Mouse (Mus musculus): ENCODE measurements around the gene Prr18. TPM values are rescaled to one million over a fixed set of nuclear protein-coding genes. Genes with fewer than 3 reads are reported as not detected.

Gene Prr18
- total RNA-seq, 1 experiment = 0.45 TPM

DNA sequence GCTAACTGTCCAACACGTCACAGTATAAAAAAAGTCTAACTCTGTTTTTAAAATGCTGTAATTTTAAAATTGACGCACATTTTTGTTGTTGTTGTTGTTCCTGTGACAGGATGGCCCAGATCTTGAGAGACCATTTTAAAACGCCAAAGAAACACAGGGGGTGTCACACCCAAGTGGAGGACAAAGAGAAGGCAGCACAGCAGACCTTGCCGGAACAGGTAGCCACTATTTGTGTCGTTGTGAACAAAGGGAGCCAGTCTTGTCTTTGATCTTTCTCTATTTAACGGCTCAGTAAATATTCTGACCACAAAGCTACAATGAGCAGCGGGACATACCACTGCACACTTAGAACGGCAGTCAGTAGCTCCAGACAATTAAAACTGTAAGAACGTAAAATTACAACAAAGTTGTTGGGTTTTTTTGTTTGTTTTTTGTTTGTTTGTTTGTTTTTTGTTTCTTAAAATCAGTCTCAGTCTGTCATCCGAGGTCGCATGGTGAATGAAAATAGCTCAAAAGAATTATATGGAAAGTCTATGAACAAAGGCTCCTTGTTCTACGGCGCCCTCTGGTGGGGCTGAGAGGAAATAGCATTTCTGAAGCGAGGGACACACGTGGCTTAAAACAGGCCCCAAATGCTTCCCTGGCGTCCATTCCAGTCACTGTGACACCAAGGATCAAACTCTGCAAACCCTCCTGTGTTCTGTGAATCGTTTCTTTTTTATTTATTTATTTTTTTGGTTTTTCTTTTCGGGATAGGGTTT lies 35.2 kb downstream of the Prr18 start:
- H3K4me1 ChIP-seq (ENCODE audit: control insufficient read depth in 2 of 2, insufficient read depth in 2 of 2, low read length in 2 of 2, poor library complexity in 1 of 2) = peaks cover 6 to 30% of the 10 kb centered on the region in 2 experiments
- TF ChIP-seq CHD2 (IDR thresholded peaks at IDR 0.05; ENCODE audit: low read depth, low read length) = no peak
- no peak for TF ChIP-seq MAFK (IDR thresholded peaks at IDR 0.05; ENCODE audit: insufficient read depth, low read depth, low read length)
- TF ChIP-seq ZNF384 (IDR thresholded peaks at IDR 0.05; ENCODE audit: low read depth, low read length) = no peak
- no peak for TF ChIP-seq HCFC1 (IDR thresholded peaks at IDR 0.05; ENCODE audit: borderline replicate concordance, insufficient read depth, low read length)
- in situ Hi-C loops (cut with MboI; ENCODE audit: low sequenced_read_pairs in 2 of 2, unreplicated experiment in 2 of 2) = no loop called here

DNA sequence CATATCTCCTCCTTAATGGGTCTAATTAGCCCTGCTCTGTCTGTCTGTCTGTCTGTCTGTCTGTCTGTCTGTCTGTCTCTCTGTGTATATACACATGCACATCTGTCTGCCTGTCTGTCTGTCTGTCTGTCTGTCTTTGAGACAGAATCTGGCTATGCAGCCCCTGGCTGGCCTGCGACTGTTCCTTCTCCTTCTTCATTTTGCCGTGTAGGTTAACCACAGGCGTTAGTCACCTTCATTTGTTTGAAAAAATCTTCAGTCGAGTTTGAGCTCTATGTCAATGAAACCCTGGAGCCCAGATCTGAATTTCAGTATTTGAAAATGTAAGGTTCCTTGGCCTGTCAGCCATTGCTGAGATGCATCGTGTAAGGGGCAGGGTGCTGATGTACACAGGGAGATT lies 40.0 kb downstream of the Prr18 start:
- in situ Hi-C loops (cut with MboI; ENCODE audit: low sequenced_read_pairs in 2 of 2, unreplicated experiment in 2 of 2) = no loop called here
- Histone ChIP-seq H3K36me3 (ENCODE audit: control insufficient read depth, insufficient read depth, low read length, poor library complexity, severe bottlenecking) (no peaks in the 10 kb centered on the region), H3K9me3 (ENCODE audit: control insufficient read depth, insufficient read depth, low read depth, low read length) (no peaks in the 10 kb centered on the region), H3K4me1 (ENCODE audit: control insufficient read depth in 2 of 2, insufficient read depth in 2 of 2, low read length in 2 of 2, poor library complexity in 1 of 2) (peaks cover 0 to 11% of the 10 kb centered on the region in 2 experiments; a peak in 2 of 4 replicates), H3K4me3 (ENCODE audit: insufficient read depth in 1 of 2, low read depth in 1 of 2, low read length in 2 of 2, poor library complexity in 1 of 2, severe bottlenecking in 1 of 2) (no peak overlapping the region), H3K27ac (ENCODE audit: insufficient read depth, low read depth, low read length, poor library complexity, severe bottlenecking) (no peak overlapping the region), H3K9ac (ENCODE audit: insufficient read depth, low read depth, low read length, poor library complexity, severe bottlenecking) (no peak overlapping the region)
- TF ChIP-seq ZNF384 (IDR thresholded peaks at IDR 0.05; ENCODE audit: low read depth, low read length) (no peak), HCFC1 (IDR thresholded peaks at IDR 0.05; ENCODE audit: borderline replicate concordance, insufficient read depth, low read length) (no peak), MAFK (IDR thresholded peaks at IDR 0.05; ENCODE audit: insufficient read depth, low read depth, low read length) (no peak), ZC3H11A (IDR thresholded peaks at IDR 0.05; ENCODE audit: borderline replicate concordance, low read depth, low read length) (no peak), CHD2 (IDR thresholded peaks at IDR 0.05; ENCODE audit: low read depth, low read length) (no peak)
- no peak for DNase-seq (ENCODE audit: low read depth, low spot score)

More for the DNA sequence above, 35.2 kb downstream of the Prr18 start:
- Histone ChIP-seq H3K27ac (ENCODE audit: insufficient read depth, low read depth, low read length, poor library complexity, severe bottlenecking) (peak overlapping the region; percentile 96), H3K9ac (ENCODE audit: insufficient read depth, low read depth, low read length, poor library complexity, severe bottlenecking) (peak overlapping the region; percentile 63; the same call in 1 of the 2 replicates), H3K36me3 (ENCODE audit: control insufficient read depth, insufficient read depth, low read length, poor library complexity, severe bottlenecking) (no peaks in the 10 kb centered on the region), H3K4me3 (ENCODE audit: insufficient read depth in 1 of 2, low read depth in 1 of 2, low read length in 2 of 2, poor library complexity in 1 of 2, severe bottlenecking in 1 of 2) (peak overlapping the region; percentile 35 to 37), H3K9me3 (ENCODE audit: control insufficient read depth, insufficient read depth, low read depth, low read length) (no peaks in the 10 kb centered on the region)
- DNase-seq (ENCODE audit: low read depth, low spot score) = peak; percentile 75

DNA sequence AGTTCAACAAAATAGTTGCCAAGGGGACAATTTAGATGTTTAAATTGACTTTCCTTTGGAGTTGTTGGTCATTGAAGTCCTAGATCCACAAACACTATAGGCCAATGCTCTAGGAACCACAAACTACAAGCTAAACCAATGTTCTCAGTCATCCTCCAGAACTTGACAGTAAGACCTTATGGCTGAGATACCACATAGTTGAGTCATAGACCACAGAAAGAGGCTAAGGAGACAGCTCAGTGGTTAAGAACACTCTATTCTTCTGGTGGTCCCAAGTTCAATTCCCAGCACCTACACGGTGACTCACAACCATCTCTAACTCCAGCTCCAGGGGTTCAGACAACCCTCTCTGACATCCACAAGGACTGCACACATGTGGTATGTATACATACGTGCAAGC lies 48.2 kb downstream of the Prr18 start:
- Histone ChIP-seq H3K9me3 (ENCODE audit: control insufficient read depth, insufficient read depth, low read depth, low read length) (no peaks in the 10 kb centered on the region), H3K4me3 (ENCODE audit: insufficient read depth in 1 of 2, low read depth in 1 of 2, low read length in 2 of 2, poor library complexity in 1 of 2, severe bottlenecking in 1 of 2) (no peak overlapping the region), H3K36me3 (ENCODE audit: control insufficient read depth, insufficient read depth, low read length, poor library complexity, severe bottlenecking) (no peaks in the 10 kb centered on the region), H3K9ac (ENCODE audit: insufficient read depth, low read depth, low read length, poor library complexity, severe bottlenecking) (no peak overlapping the region), H3K27ac (ENCODE audit: insufficient read depth, low read depth, low read length, poor library complexity, severe bottlenecking) (no peak overlapping the region), H3K4me1 (ENCODE audit: control insufficient read depth in 2 of 2, insufficient read depth in 2 of 2, low read length in 2 of 2, poor library complexity in 1 of 2) (peaks cover 0 to 2% of the 10 kb centered on the region in 2 experiments; a peak in 1 of 4 replicates)
- in situ Hi-C loops (cut with MboI; ENCODE audit: low sequenced_read_pairs in 2 of 2, unreplicated experiment in 2 of 2) = no loop called here
- TF ChIP-seq MAFK (IDR thresholded peaks at IDR 0.05; ENCODE audit: insufficient read depth, low read depth, low read length) = no peak
- TF ChIP-seq ZC3H11A (IDR thresholded peaks at IDR 0.05; ENCODE audit: borderline replicate concordance, low read depth, low read length) = no peak
- TF ChIP-seq ZNF384 (IDR thresholded peaks at IDR 0.05; ENCODE audit: low read depth, low read length) = no peak
- TF ChIP-seq CHD2 (IDR thresholded peaks at IDR 0.05; ENCODE audit: low read depth, low read length) = no peak
- TF ChIP-seq HCFC1 (IDR thresholded peaks at IDR 0.05; ENCODE audit: borderline replicate concordance, insufficient read depth, low read length) = no peak
- no peak for DNase-seq (ENCODE audit: low read depth, low spot score)

GRCm38 (mm10) chr17:8388463-8388862 lies 51.2 kb downstream of the Prr18 start:
- in situ Hi-C loops (cut with MboI; ENCODE audit: low sequenced_read_pairs in 2 of 2, unreplicated experiment in 2 of 2) = no loop called here
- DNase-seq (ENCODE audit: low read depth, low spot score) = peak; percentile 69
- no peak overlapping the region for H3K4me3 ChIP-seq (ENCODE audit: insufficient read depth in 1 of 2, low read depth in 1 of 2, low read length in 2 of 2, poor library complexity in 1 of 2, severe bottlenecking in 1 of 2)
- H3K4me1 ChIP-seq (ENCODE audit: control insufficient read depth in 2 of 2, insufficient read depth in 2 of 2, low read length in 2 of 2, poor library complexity in 1 of 2) = peaks cover 0 to 2% of the 10 kb centered on the region in 2 experiments; a peak in 1 of 4 replicates
- no peak overlapping the region for H3K27ac ChIP-seq (ENCODE audit: insufficient read depth, low read depth, low read length, poor library complexity, severe bottlenecking)
- no peak overlapping the region for H3K9ac ChIP-seq (ENCODE audit: insufficient read depth, low read depth, low read length, poor library complexity, severe bottlenecking)
- no peaks in the 10 kb centered on the region for H3K9me3 ChIP-seq (ENCODE audit: control insufficient read depth, insufficient read depth, low read depth, low read length)
- TF ChIP-seq HCFC1 (IDR thresholded peaks at IDR 0.05; ENCODE audit: borderline replicate concordance, insufficient read depth, low read length) = no peak
- TF ChIP-seq CHD2 (IDR thresholded peaks at IDR 0.05; ENCODE audit: low read depth, low read length) = no peak
- no peak for TF ChIP-seq ZC3H11A (IDR thresholded peaks at IDR 0.05; ENCODE audit: borderline replicate concordance, low read depth, low read length)
- TF ChIP-seq ZNF384 (IDR thresholded peaks at IDR 0.05; ENCODE audit: low read depth, low read length) = no peak
- no peak for TF ChIP-seq MAFK (IDR thresholded peaks at IDR 0.05; ENCODE audit: insufficient read depth, low read depth, low read length)
- H3K36me3 ChIP-seq (ENCODE audit: control insufficient read depth, insufficient read depth, low read length, poor library complexity, severe bottlenecking) = no peaks in the 10 kb centered on the region

Measured in ES-E14 (cell line).